Mouse (Mus musculus): ENCODE data around the gene Nbas. TPM values are rescaled to one million over a fixed set of nuclear protein-coding genes. Genes with fewer than 3 reads are reported as not detected.

Nbas gene
- polyA plus RNA-seq, 1 experiment from 2014 or later, result 16.9 TPM

- Histone ChIP-seq H3K27ac (ENCODE audit: low read length) (no peak overlapping the region), H3K9ac (ENCODE audit: low read depth, low read length) (no peak overlapping the region), H3K4me2 (ENCODE audit: low read depth, low read length) (no peak overlapping the region), H3K4me3 (ENCODE audit: low read length) (no peak overlapping the region), H3K9me3 (ENCODE audit: control insufficient read depth, low read length) (no peaks in the 10 kb centered on the region), H3K27me3 (replicated peaks; ENCODE audit: control insufficient read depth, insufficient read depth, low read length) (no peaks in the 10 kb centered on the region), H3K36me3 (ENCODE audit: control insufficient read depth, insufficient read depth, low read length) (no peaks in the 10 kb centered on the region), H3K4me1 (ENCODE audit: control insufficient read depth, insufficient read depth, low read length) (no peaks in the 10 kb centered on the region)
- ATAC-seq, result no peak
- WGBS, result 76% methylated on average over 15 of the region's 15 CpGs
Measured at GRCm38 (mm10) chr12:13622150-13622822, 353.4 kb downstream of the Nbas start.

DNA sequence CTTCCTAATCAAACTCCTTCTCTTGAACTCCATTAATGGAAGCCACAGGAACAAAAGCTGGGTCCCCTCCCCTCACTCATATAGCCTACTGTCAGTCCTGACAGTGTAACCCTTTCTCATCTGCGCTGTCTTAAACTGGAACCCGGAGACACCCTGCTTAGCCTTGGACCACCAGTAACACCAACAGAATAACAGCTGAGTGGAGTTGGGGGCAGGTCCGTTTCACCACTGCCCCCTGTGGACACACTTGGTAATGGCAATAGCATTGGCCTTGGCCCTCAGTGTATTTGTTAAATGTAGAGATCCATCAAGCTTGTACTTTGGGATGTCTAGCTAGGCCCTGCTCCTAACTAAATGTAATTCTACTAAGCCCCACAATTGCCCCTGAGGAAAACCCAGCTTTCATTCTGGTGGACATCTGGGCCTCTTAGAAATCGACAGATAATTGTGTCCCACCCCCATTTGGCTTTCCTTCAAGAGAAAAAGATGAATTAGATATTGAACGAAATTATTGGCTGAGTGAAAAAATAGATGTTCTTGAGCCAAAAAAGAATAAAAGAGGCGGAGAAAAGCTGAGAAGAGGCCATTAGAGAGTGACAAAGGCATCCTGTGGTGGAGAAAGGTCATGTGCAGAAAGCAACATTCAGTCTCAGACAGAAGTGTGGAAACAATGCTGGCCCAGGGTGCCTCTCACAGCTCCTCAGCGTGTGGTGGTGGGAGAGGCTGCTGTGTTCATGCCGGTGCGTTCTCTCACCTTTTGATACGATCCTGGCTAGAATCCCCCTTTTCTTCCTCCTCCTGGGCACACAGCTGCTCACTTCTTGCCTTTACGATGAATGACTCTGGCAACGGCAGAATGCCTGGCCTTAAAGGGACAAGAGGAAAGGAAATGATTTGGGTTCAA, 358.1 kb downstream of the Nbas start:
- H3K9me3 ChIP-seq (ENCODE audit: control insufficient read depth, low read length), result no peaks in the 10 kb centered on the region
- WGBS, result 65% methylated on average over 12 of the region's 12 CpGs
- H3K27me3 ChIP-seq (replicated peaks; ENCODE audit: control insufficient read depth, insufficient read depth, low read length), result no peaks in the 10 kb centered on the region
- ATAC-seq, result no peak
- no peak overlapping the region for H3K4me3 ChIP-seq (ENCODE audit: low read length)
- H3K4me1 ChIP-seq (ENCODE audit: control insufficient read depth, insufficient read depth, low read length), result no peaks in the 10 kb centered on the region
- no peaks in the 10 kb centered on the region for H3K36me3 ChIP-seq (ENCODE audit: control insufficient read depth, insufficient read depth, low read length)
- no peak overlapping the region for H3K27ac ChIP-seq (ENCODE audit: low read length)
- H3K9ac ChIP-seq (ENCODE audit: low read depth, low read length), result no peak overlapping the region
- no peak overlapping the region for H3K4me2 ChIP-seq (ENCODE audit: low read depth, low read length)

Other genes starting within 250 kb of the Nbas start
- 111 and 123 TPM in 2 replicates for gene Ddx1, start 19.9 kb upstream of the Nbas start, polyA plus RNA-seq (2015; fragmentation: Nextera tagmentation; extraction: Ambion mirVana)

Measured in intestine, embryonic 16.5 days (tissue).